Mouse (Mus musculus) gastrocnemius, postnatal 4 days (tissue): ENCODE measurements around the gene Fst. TPM values are rescaled to one million over a fixed set of nuclear protein-coding genes. Genes with fewer than 3 reads are reported as not detected.

Experiments
- DNase-seq, 2 experiments: peaks; one replicate each; pipeline ENCODE4 v3.0.0; 2021 to 2022; ENCODE audit warnings: low spot score in 2 of 2, mixed read lengths in 2 of 2
- long read RNA-seq, 2 experiments: library from polyadenylated mRNA; stranded (forward); transcript quantifications; one replicate each; pipeline ENCODE4 v2.0.0; 2021
- total RNA-seq, 2 experiments: library from RNA; stranded (reverse); gene quantifications; 2 replicates each; pipeline ENCODE4 v1.2.3; 2021

The Fst gene
- 10 to 100 TPM; 40.3 to 42.9 TPM for total RNA-seq
- long read RNA-seq, experiment 1, transcript Fst-205 (6 exons, 1,113 nt) = minor isoform, 5 of 42 reads
- long read RNA-seq, experiment 1, transcript Fst-201 (6 exons, 1,851 nt) = major isoform, 33 of 42 reads
- long read RNA-seq, experiment 1, partial matches to known transcripts = 0 of 42 reads
- long read RNA-seq, experiment 1, other reads (novel, unspliced or antisense) = 2 of 42 reads
- long read RNA-seq, experiment 2, transcript Fst-201 (6 exons, 1,851 nt) = major isoform, 32 of 64 reads
- long read RNA-seq, experiment 2, transcript Fst-202 (6 exons, 2,833 nt) = minor isoform, 7 of 64 reads
- long read RNA-seq, experiment 2, transcript Fst-205 (6 exons, 1,113 nt) = minor isoform, 8 of 64 reads
- long read RNA-seq, experiment 2, partial matches to known transcripts = 5 of 64 reads
- long read RNA-seq, experiment 2, other reads (novel, unspliced or antisense) = 12 of 64 reads

DNA sequence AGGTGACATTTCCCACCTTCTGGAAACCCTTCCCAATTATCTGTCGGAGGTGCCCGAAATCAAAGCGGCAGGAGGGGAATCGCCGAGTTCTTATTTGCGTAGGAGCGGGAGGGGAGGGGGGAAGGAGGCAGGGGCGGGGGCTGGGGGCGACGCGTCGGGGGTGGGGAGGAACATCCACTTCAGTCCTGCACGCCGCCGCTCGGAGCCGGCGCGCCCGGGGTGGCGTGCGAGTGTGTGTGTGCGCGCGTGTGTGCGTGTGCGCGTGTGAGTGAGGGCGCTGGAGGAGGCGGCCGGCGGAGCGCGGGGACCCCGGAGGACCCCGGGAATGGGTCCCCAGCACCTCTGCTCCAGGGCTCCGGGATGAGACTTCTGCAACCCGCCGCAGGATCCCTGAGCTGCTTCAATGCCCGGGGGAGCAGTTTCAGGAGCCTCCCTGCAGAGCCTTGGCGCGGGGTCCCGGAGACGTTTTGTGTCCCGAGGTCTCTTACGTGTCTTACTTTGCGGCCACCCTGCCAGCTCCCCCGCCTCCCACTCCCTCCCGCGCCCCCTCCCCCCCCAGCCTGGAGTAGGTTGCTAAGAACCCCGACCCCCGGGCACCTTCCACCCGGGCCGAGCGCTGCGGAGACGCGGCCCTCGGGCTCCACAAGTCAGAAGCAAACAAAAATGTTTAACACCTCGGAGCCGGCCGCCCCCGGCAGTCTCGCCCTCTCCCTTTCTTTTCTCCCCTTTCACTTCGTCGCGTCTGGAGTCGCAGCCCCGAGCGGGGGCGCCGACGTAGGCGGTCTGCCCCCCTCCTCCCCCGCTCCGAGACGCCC, at the start of gene Fst:
TSS of gene Fst (minus strand) at position 66 of the 815 bp plus-strand sequence.
- DNase-seq = peak; percentile 32 to 55

- no peak for DNase-seq
Observed at GRCm38 (mm10) chr13:114493826-114494225, 35.1 kb upstream of the Fst start.

DNA sequence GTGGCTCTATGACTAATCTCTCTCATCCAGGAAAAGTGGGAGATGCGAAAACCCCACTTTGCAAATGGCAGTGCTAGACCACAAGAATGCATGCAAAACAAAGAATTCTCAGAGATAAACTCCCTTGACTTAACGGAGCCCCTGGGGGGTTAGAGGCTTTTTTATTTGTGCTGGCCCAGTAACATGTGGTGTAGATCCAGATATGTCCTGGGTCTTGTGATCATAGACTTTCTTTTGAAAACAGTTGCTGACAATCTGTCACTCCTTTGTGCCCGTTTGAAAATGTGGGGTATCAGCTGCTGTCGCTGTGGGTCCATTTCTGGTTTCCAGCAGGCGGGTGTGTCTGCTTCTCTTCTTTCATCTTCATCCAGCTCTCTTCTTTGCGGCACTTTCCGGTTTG, 29.4 kb upstream of the Fst start:
- no peak for DNase-seq

GRCm38 (mm10) chr13:114478329-114478728, 19.6 kb upstream of the Fst start:
- no peak for DNase-seq

DNA sequence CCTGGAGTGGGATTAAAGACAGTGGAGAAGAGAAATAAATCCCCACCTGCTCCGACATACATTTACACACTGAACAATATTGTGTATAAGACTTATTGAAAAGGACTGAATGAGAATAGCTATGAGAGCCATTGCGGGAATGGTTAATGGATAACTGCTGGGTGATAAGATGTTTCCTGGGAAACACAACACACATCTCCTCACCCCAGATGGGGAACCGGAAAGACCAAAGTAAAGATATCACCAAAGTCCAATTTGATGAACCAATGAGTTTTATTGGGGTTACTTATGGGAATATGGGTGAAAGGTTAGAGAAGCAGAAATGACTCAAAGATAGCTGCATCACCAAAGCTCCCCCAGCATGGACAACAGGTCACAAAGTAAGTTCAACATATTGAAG, 11.2 kb upstream of the Fst start:
- DNase-seq = no peak

DNA sequence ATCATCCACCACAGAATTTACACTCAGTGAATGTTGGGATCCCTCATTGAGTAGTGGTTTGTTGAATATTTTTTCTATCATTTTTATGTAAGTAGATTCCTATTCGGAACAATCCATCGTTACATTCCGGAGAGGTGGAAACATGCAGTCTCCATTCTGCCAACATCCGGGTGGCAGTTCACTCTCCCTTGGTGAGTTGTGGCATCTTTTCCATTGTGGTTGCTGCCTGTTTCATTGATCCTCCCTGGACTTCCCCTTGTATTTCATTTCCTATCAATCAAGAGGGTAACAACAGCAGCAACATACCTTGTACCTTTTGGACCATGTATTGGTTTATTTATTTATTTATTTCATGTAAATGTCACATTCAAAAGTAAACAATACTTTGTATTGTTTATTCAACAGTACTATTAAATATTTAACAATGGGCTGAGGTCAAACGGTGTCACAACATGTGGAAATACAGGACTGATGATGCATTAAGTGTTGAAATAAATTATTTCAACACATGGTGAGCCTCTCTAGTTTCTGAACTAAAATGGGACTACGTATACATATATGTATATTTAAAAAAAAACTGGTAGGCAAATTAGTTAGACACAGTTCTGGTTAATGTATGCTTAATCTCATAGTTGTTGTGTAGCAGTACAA, 7.6 kb upstream of the Fst start:
- no peak for DNase-seq

DNA sequence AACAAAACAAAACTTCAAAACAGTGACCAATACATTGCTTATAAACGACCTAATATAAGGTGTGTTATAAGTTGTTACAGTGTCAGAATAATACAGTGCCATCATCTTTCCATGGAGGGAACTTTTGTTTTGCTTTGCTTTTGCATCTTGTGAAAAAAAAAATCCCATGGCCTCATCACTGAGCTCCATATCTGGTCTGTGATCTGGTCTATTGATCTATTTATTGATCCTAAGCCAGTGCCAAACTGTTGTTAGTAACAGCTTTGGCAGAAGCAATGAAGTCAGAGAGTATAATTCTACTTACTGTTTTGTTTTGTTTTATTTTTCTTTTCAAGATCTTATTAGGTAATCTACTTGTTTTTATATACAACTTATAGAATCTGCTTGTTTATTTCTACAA, 6.6 kb upstream of the Fst start:
- DNase-seq = no peak

GRCm38 (mm10) chr13:114464824-114465223, 6.1 kb upstream of the Fst start:
- DNase-seq = no peak

DNA sequence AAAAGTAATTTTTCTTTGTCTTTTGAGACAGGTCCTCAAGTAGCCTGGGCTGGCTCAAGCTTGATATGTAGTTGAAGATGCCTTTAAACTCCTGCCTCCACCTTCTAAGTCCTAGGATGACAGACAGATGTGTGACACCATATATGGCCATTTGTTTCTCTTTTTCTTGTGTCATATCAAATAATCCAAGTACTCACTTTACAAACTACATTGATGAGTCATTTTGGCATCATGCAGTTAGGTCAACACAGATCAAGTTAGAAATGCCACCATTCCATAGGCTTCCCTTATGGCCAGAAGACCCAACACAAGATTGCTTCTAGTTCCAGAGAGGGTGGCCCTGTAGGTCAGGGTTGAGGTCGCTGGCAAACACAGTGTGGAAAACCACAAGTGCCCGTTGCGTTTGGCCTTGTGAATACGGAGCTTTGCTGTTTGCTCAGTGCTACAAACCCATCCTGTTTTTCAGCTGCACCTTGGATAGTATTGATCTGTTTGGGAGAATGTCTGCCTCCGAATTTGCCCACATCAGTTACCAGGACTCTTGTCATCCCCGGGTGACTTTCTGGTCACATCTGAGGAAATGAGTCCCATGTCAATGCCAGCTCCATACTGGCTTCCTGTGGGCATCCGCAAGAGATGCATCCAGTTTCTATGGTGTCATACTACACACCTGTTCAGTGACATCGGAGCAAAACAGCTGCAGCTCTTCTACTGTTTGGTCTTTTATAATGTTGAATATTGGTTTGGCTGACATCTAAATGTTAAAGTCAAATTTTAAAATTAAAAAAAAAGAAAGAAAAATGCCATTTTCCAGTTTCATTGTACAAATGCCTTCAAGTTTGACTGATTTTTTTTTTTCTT, 4.0 kb upstream of the Fst start:
- no peak for DNase-seq

- DNase-seq = peak in 1 of 2 experiments; percentile 26
Observed at GRCm38 (mm10) chr13:114460306-114460892, 1.6 kb upstream of the Fst start.

DNA sequence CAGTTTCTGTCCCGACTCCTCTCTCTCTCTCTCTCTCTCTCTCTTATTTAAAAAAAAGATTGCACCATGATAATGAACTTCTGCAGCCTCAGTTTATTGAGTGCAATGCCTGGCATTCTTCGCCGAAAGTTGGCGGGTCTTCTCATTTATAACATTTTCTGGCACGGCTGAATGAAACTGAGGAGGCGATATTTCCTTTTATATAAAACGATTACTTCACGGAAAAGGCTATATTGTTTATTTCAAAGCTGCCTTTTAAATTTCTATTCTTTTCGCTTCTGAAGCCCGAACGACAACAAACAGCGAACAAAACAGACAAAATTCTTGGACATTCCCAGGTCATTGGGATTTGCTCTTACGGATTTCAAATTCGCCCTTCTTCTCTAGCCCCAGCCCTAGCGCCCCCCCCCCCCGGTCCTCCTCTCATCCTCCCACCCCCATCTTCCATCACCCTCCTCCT, 980 bp upstream of the Fst start:
- DNase-seq = no peak

GRCm38 (mm10) chr13:114458291-114458885, 363 bp downstream of the Fst start:
- peak; percentile 33 to 49 for DNase-seq

DNA sequence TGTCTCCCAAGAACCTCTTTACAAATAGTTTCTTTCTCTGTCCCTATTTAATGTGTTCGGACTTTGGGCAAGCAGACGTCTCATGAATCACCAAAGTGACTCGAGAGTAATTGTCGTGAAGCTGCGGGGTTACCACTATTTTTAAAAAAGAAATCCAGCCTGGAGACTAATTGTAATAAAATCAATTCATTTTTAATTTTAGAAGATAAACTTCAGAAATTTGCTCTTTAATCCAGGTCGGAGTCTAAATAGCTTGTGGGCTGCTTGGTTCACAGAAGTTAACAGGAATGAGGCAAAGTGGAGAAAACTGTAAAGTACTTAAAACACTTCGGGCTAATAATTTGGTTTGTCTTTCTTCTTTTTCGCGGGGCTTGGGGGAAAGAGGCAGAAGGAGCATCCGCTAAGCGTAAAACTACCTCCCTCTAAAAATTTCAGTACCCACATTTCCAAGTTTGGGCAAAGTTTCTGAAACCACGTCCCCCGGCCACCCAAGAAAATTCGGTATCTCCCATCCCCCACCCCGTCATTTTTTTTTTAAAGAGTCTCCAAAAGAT, 1.1 kb downstream of the Fst start:
- DNase-seq = no peak

DNA sequence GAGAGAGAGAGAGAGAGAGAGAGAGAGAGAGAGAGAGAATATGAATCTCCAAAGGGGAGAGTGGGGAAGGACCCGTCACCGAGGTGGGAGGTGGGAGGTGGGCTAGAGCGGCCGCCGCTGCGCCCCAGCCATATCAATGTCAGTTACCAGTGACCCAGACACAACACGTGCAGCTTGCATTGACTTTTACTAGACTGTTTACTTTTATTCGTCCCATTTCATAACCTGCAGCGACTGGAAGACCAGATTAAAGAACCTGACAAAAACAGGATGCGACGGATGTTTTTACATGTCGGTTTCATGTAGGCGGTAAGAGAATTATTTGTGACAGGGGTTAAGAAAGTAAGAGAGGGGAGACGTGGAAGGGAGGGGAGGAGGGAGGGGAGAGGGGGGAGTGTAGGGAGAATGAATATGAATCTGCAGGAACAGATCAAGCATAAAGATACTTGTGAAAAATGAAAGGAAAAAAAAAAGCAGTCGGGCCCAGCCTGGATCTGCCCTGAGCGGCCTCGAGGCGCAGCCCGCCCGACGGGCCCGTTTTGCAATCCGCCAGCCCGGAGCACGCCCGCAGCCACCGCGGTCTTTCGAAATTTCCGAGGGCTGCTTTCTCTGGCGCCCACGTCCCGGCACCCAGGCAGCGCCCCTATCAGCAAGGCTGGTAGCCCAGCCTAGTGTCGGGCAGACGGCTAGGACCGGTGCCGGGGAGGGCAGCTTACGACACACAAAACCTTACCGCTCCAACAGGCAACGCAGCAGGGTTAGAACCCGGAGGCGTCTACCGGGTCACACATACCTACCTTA, 1.8 kb downstream of the Fst start:
- DNase-seq = peak; percentile 32 to 38

DNA sequence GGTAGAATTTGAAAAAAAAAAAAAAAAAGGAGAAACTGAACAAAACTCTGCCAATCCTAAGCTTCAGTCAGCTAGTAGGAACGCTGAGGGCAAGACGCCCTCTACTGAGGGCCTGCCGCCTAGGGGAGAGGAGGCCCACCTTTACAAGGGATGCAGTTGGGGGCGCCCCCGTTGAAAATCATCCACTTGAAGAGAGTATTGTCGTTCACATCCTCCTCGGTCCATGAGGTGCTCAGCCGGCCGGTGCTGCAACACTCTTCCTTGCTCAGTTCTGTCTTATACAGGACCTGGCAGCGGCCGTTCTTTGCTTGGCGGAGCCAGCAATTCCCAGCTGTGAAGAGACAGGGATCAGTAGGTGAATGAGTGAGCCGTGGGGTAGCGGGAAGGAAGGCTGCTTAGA, 2.5 kb downstream of the Fst start:
- peak in 1 of 2 experiments; percentile 42 for DNase-seq

- no peak for DNase-seq
Observed at GRCm38 (mm10) chr13:114455788-114456187, 3.0 kb downstream of the Fst start.

GRCm38 (mm10) chr13:114447213-114447612, 11.5 kb downstream of the Fst start:
- no peak for DNase-seq

- no peak for DNase-seq
Observed at GRCm38 (mm10) chr13:114432491-114432890, 26.3 kb downstream of the Fst start.

DNA sequence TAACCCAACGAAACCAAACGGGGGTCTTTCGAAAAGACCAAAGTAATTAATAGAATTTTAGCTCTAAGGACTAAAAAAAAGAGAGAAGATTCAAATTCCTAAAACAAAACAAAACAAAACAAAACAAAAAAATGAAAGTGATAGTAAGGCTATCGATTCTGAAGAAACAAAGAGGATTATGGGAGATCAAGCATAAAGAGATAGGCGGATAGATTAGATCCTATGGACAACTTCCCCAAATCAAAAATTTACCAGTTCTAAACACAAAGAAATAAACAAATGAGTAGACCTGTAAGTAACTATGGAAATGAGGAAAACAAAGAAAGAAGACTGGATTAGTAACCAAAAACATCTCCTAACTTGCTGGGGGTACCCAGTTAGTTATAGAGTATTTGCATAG, 33.5 kb downstream of the Fst start:
- no peak for DNase-seq
